Mouse (Mus musculus): Measurements from ENCODE around the gene Igf2.

DNA sequence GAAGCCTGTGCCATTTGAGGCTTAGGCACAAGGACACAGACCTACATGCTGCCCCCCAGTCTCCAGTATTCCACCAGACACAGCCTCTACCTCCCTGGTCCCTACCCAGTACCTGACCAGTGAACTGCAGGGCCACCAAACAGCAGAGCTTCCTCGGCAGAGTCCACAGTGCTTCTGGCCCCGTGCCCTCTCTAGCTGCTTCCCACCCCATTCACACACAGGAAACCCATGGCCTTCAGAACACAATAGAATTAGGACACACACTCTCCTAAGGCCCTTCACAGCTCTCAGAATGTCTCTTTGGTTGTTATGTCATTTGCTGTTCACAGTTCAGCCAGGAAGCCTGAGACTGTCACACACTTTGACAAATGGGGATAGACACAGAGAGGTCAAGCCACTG is at the start of gene Igf2:
- TF ChIP-seq CTCF (IDR thresholded peaks at IDR 0.05; ENCODE audit: borderline replicate concordance, insufficient read depth, low read length) (no peak), POLR2A (IDR thresholded peaks at IDR 0.05; ENCODE audit: low read depth, low read length) (no peak)
